Mouse (Mus musculus) bone marrow macrophage, adult 2 months (primary cell): ENCODE measurements at regions not wholly inside any gene's neighbourhood (a gene's known extent, or its start where the extent isn't known, plus 50 kb on each side); places are given as distances from the start of the nearest gene placed in this dataset.

Experiments
- CTCF ChIP-seq: IDR thresholded peaks from 2 replicates; pipeline ENCODE4 v1.5.1; 2012; ENCODE audit warnings: low read depth, mild to moderate bottlenecking, low read length, moderate library complexity
- POLR2A ChIP-seq: IDR thresholded peaks from 2 replicates; pipeline ENCODE4 v1.6.1; 2012; ENCODE audit warnings: mild to moderate bottlenecking, low read depth, low read length, borderline replicate concordance

DNA sequence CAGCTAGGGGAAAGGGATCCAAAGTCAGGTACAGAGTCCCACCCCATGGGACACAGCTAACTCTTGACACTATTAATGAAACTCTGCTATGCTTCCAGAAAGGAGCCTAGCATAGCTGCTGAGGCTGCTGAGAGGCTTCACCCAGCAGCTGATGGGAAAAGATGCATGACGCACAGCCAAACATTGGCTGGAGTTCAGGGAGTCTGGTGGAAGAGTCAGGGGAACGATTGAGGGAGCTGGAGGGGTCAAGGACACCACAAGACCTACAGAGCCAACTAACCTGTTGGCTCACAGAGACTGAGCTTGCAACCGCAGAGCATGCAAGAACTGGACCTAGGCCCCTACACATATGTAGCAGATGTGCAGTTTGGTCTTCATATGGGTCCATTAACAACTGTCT is 117.2 kb upstream of the Ubr2 start:
- no peak for TF ChIP-seq CTCF
- TF ChIP-seq POLR2A, result no peak
